Mouse (Mus musculus): ENCODE results near the gene H2afj. TPM values are rescaled to one million over a fixed set of nuclear protein-coding genes. Genes with fewer than 3 reads are reported as not detected.

The H2afj gene
- total RNA-seq, 2 experiments from 2014 or later: 28.3 to 33.9 TPM

GRCm38 (mm10) chr6:136803739-136804633 lies 4.1 kb upstream of the H2afj start, which contains the start of gene Hist4h4:
Gene Hist4h4, minus strand, starts transcription at chr6:136804415.
- intact Hi-C loops (cut with DNase I): loop anchor here (1.0 to 10.0 kb wide), 2 partner anchors 23 to 931 kb away; partner anchors contain the start of genes BC049715 and Strap
- peak; percentile 91 for DNase-seq (ENCODE audit: low spot score)

- intact Hi-C loops (cut with DNase I): loop anchor here (1.0 to 10.0 kb wide), 2 partner anchors 22 to 930 kb away; partner anchors contain the start of genes BC049715 and Strap
- no peak for DNase-seq (ENCODE audit: low spot score)
Measured at GRCm38 (mm10) chr6:136804705-136805408, 3.2 kb upstream of the H2afj start.

DNA sequence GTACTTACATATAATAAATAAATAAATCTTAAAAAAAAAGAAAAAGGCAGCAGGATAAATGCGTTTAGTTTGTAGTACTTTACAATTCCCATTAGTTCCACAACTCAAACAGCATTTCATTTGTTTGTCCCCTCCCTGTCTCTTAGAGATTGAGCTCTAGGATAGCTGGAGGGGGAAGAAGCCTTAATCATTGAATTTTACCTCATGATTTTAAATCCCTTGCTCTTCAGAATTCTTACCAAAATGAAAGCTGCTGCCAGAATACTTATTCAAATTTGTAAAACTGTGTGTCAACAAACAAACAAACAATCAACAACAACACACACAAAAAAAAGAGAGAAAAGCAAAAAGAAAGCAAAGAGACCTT lies 2.7 kb upstream of the H2afj start:
- DNase-seq (ENCODE audit: low spot score): no peak
- intact Hi-C loops (cut with DNase I): loop anchor here (10.0 kb wide), 1 partner anchor 929 kb away; the partner anchor contains the start of gene Strap

DNA sequence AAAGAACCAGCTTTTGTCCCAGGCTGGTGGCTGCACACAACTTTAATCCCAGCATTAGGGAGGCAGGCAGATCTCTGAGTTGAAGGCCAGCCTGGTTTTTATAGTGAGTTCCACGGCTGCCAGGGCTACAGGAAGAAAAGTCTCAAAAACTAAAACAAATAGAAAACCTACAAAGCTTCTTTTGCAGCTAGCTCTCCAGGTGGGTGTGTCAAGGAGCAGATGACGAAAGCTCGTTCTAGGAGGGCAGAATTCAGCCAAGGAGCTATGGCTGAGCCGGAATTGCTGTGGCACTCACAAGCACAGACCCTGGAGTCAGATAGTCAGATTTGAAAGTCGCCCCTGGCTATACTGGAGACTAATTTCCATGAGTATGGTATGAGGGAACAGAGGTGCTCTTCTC lies 1.2 kb upstream of the H2afj start:
- DNase-seq (ENCODE audit: low spot score): no peak
- intact Hi-C loops (cut with DNase I): loop anchor here (10.0 kb wide), 1 partner anchor 928 kb away; the partner anchor contains the start of gene Strap

- intact Hi-C loops (cut with DNase I): loop anchor here (10.0 kb wide), 1 partner anchor 927 kb away; the partner anchor contains the start of gene Strap
- DNase-seq (ENCODE audit: low spot score): no peak
Measured at GRCm38 (mm10) chr6:136807395-136808013, 540 bp upstream of the H2afj start.

- intact Hi-C loops (cut with DNase I): loop anchor here (10.0 kb wide), 1 partner anchor 926 kb away; the partner anchor contains the start of gene Strap
- DNase-seq (ENCODE audit: low spot score): peak; percentile 12
Measured at GRCm38 (mm10) chr6:136808631-136809046, 595 bp downstream of the H2afj start.

DNA sequence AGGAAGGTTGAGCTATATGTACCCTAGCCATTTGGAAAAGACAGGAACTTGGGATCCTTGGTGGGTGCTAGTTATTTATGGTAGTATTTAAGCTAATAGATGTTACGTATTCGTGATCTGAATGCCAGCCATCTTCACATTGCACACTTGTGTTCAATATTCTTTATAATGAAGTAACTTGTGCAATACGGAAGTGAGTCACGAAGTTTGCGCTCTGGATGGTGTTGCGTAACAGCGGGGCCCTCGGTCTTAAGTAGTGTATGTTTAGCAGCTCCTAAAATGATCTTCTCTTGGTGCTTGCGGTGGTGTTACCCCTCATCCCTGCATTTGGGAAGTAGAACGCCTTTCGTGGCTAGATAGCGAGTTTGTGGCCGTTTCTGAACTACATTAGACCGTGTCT lies 1.0 kb downstream of the H2afj start:
- intact Hi-C loops (cut with DNase I): loop anchor here (10.0 kb wide), 1 partner anchor 926 kb away; the partner anchor contains the start of gene Strap
- peak; percentile 35 for DNase-seq (ENCODE audit: low spot score)

DNA sequence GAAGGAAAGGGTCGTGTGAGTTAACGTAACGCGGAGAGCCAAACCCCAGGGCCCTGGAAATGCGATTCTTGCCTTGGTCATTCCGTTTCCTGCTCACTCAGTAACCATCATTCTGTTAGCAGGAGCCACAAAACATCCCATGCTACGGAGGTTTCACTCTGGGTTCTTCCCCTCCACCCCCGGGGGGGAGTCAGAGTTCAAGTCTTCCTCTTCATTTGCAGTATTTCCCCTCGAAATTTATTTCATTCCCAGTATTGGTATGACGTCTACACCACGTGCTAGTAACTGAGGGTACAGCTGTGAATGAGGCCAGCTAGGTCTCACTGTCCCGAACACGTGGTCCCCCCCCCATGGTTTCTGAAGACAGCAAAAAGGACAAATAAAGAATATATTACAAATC lies 1.6 kb downstream of the H2afj start:
- intact Hi-C loops (cut with DNase I): loop anchor here (10.0 kb wide), 1 partner anchor 925 kb away; the partner anchor contains the start of gene Strap
- no peak for DNase-seq (ENCODE audit: low spot score)

DNA sequence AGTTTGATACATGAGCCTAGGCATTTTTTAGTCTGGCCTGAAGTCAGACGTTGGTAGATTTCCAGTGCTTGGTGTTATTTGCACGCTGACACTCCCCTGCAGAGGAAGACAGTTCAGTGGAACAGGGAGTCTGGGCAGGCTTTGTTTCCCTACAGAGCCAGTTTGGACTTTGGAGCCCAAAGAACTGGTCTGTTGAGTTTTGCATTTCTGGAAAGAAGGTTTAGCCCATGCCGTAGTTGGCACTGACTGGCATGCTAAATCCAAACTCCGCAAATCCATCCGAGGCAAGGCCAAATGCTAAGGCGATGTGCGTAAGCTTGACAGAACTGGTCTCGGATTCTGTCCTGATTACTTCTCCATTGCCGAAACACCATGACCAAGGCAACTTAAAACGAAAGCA lies 3.2 kb downstream of the H2afj start:
- intact Hi-C loops (cut with DNase I): no loop called here
- no peak for DNase-seq (ENCODE audit: low spot score)

DNA sequence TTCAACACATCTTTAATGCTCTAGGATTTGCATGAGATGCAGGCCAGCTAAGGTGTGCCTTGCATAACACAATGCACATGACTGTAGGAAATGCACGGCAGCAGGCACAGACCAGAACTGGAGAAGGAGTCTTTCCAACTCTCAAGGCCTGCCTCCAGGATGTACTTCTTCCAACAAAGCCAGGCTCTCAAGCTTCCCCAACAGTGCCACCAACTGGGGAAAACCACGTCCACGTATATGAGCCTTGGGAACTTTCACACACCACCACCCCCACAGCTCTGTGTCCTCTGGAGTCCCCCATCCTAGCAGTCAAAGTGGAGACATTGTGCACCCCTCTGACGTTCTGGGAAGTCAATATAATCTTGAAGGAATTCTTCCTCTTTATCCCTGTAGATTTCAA lies 5.1 kb downstream of the H2afj start:
- intact Hi-C loops (cut with DNase I): no loop called here
- DNase-seq (ENCODE audit: low spot score): no peak

DNA sequence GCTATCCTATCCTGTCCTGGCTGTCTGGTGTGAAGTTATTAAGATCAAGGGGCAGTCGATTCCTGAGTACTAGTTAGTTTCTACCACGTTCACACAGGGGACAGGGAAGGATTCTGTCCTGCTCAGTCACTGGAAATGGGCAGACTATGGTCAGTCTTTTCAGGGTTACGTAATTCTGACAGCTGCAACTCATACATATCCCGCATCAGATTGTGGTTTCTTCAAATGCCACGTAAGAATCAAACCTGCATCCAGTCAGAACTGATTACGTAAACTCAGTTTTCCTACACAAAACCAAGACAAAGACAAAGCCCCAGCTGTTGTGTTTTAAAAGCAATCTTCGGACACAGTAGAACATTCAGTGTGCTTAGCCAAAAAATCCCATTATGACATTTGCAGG lies 7.3 kb downstream of the H2afj start:
- intact Hi-C loops (cut with DNase I): no loop called here
- no peak for DNase-seq (ENCODE audit: low spot score)

GRCm38 (mm10) chr6:136816826-136817225 lies 8.8 kb downstream of the H2afj start:
- DNase-seq (ENCODE audit: low spot score): no peak
- intact Hi-C loops (cut with DNase I): no loop called here

- DNase-seq (ENCODE audit: low spot score): no peak
- intact Hi-C loops (cut with DNase I): no loop called here
Measured at GRCm38 (mm10) chr6:136817549-136817948, 9.5 kb downstream of the H2afj start.

DNA sequence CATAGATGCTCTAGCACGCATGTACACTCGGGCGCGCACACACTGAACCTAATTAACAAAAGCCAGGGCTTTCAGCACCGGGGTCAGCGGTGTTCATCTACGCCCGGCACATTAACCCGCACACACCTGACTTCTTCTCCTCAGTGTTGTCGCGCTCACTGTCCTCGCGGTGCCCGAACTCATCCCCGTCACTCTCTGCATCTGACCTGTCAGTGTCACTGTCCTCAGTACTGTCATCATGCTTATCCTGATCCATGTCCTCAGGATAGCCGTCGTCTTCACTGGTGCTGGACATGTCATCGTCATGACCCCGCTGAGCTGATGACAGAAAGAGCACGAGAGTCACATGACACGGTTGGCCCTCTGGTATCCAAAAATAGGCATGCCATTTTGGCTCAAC lies 12.3 kb downstream of the H2afj start:
- intact Hi-C loops (cut with DNase I): no loop called here
- DNase-seq (ENCODE audit: low spot score): no peak

DNA sequence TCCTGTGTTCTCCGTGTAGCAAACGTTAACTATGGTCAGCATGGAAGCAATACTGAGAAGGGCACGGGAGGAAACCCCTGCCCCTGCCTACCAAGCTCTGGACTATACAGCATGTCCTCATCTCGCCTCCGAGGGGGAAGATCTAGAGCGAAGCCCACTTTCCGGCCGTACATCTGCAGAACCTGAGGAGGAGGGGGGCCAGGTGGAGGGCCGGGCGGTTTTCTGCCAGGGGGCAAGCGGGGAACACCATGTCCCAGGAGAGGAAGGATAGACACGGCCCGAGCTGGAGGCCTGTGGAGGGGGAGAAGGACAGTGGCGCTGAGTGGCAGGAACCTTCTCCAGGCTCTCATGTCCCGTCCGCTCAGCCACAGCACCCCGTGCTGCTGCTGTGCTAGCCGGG lies 13.0 kb downstream of the H2afj start:
- DNase-seq (ENCODE audit: low spot score): no peak
- intact Hi-C loops (cut with DNase I): no loop called here

- intact Hi-C loops (cut with DNase I): no loop called here
Measured at GRCm38 (mm10) chr6:136824987-136825386, 16.9 kb downstream of the H2afj start.

GRCm38 (mm10) chr6:136827116-136827515 lies 19.1 kb downstream of the H2afj start:
- DNase-seq (ENCODE audit: low spot score): no peak
- intact Hi-C loops (cut with DNase I): loop anchor here (1.0 kb wide), 1 partner anchor 23 kb away; the partner anchor contains the start of gene Hist4h4

More at GRCm38 (mm10) chr6:136824987-136825386, 16.9 kb downstream of the H2afj start:
- DNase-seq (ENCODE audit: low spot score): no peak

GRCm38 (mm10) chr6:136827516-136827880 lies 19.5 kb downstream of the H2afj start, which contains the start of gene BC049715:
Gene BC049715, plus strand, starts transcription at chr6:136827626.
- DNase-seq (ENCODE audit: low spot score): no peak
- intact Hi-C loops (cut with DNase I): loop anchor here (1.0 kb wide), 1 partner anchor 23 kb away; the partner anchor contains the start of gene Hist4h4

- intact Hi-C loops (cut with DNase I): loop anchor here (1.0 kb wide), 1 partner anchor 24 kb away; the partner anchor contains the start of gene Hist4h4
- peak; percentile 94 for DNase-seq (ENCODE audit: low spot score)
Measured at GRCm38 (mm10) chr6:136827881-136828561, 20.0 kb downstream of the H2afj start, which contains the start of gene Wbp11. Gene Wbp11, minus strand, starts transcription at chr6:136828233.

All from heart, postnatal 25 days (tissue).